ENCODE assay signal across 8 mouse cellular contexts in the genomic region with DNA sequence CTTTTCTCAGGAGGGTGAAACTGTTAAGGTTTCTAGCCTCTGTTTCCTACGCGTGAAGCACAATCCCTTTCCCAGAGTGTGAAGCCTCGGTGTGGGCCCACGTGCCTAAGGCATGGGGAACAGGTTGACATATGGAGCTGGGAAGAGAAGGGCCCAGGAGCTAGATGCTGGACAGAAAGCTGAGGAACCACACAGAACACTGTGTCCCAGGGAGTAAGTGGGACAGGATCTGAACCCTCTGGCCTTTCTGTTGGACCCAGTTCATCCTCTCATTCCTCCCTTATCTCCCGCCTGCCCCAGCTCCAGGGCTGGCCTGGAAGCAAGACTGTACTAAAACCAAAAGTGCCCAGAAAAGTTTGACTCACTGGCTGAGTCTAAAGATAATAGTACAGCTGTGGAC. TPM values are rescaled to one million over a fixed set of nuclear protein-coding genes. Genes with fewer than 3 reads are reported as not detected.
A peak's percentile ranks its signal among the peaks of the same experiment; 100 is the strongest.
DNase-seq lines count a peak whose midpoint lies in the region; ATAC-seq lines count a peak whose summit lies in the region.
"Had no signal": no experiment of that assay in that cellular context is flagged by ENCODE, and none has a peak within 500 bp of the region (broad histone marks: within the 10 kb centered on the region; RNA-seq: fewer than 3 reads in every experiment).

No protein-coding gene starts in this region.

- H3K36me3 ChIP-seq in embryonic facial prominence, embryonic 12.5 days, result no peaks in the 10 kb centered on the region
- H3K36me3 ChIP-seq in forebrain, embryonic 14.5 days (ENCODE audit: control insufficient read depth, insufficient read depth, low read length), result no peaks in the 10 kb centered on the region
- H3K36me3 ChIP-seq in hindbrain, embryonic 14.5 days (replicated peaks; ENCODE audit: control insufficient read depth, insufficient read depth), result no peaks in the 10 kb centered on the region
- H3K36me3 ChIP-seq in midbrain, embryonic 12.5 days, result no peaks in the 10 kb centered on the region

- H3K9ac ChIP-seq in embryonic facial prominence, embryonic 12.5 days, result peak overlapping the region; percentile 73; the same call in 1 of the 2 replicates
- H3K9ac ChIP-seq in forebrain, embryonic 14.5 days (ENCODE audit: low read length), result peak overlapping the region; percentile 75; the same call in 1 of the 2 replicates
- no peak overlapping the region for H3K9ac ChIP-seq in hindbrain, embryonic 14.5 days
- H3K9ac ChIP-seq in midbrain, embryonic 12.5 days (replicated peaks), result peak overlapping the region; percentile 95; the same call in 1 of the 2 replicates

- H3K4me2 ChIP-seq in embryonic facial prominence, embryonic 12.5 days (replicated peaks), result peak overlapping the region; percentile 99
- H3K4me2 ChIP-seq in forebrain, embryonic 14.5 days (ENCODE audit: low read length), result peak overlapping the region; percentile 98
- peak overlapping the region; percentile 98 for H3K4me2 ChIP-seq in hindbrain, embryonic 14.5 days (replicated peaks)
- peak overlapping the region; percentile 95 for H3K4me2 ChIP-seq in midbrain, embryonic 12.5 days (replicated peaks)

- H3K4me3 ChIP-seq in embryonic facial prominence, embryonic 12.5 days, result peak overlapping the region; percentile 77; the same call in 1 of the 2 replicates
- peak overlapping the region; percentile 81 for H3K4me3 ChIP-seq in forebrain, embryonic 14.5 days (ENCODE audit: low read depth, low read length)
- no peak overlapping the region; the same call in 1 of the 2 replicates for H3K4me3 ChIP-seq in hindbrain, embryonic 14.5 days (replicated peaks; ENCODE audit: low read length)
- peak overlapping the region; percentile 96 for H3K4me3 ChIP-seq in midbrain, embryonic 12.5 days

- peaks cover 53% of the 10 kb centered on the region for H3K27me3 ChIP-seq in embryonic facial prominence, embryonic 12.5 days
- no peaks in the 10 kb centered on the region; the same call in 1 of the 2 replicates for H3K27me3 ChIP-seq in forebrain, embryonic 14.5 days (replicated peaks; ENCODE audit: control insufficient read depth, insufficient read depth, low read length)
- peaks cover 10% of the 10 kb centered on the region for H3K27me3 ChIP-seq in hindbrain, embryonic 14.5 days (ENCODE audit: control insufficient read depth, insufficient read depth, low read length)
- peaks cover 34% of the 10 kb centered on the region for H3K27me3 ChIP-seq in midbrain, embryonic 12.5 days

- H3K27ac ChIP-seq in embryonic facial prominence, embryonic 12.5 days, result no peak overlapping the region
- H3K27ac ChIP-seq in forebrain, embryonic 14.5 days (ENCODE audit: low read depth, low read length), result no peak overlapping the region
- H3K27ac ChIP-seq in hindbrain, embryonic 14.5 days, result no peak overlapping the region
- peak overlapping the region; percentile 35; the same call in 1 of the 2 replicates for H3K27ac ChIP-seq in midbrain, embryonic 12.5 days (replicated peaks)

- ATAC-seq in embryonic facial prominence, embryonic 12.5 days (ENCODE audit: insufficient number of reproducible peaks, insufficient read depth, low FRiP score, low TSS enrichment), result no peak
- ATAC-seq in forebrain, embryonic 14.5 days, result no peak
- ATAC-seq in hindbrain, embryonic 14.5 days (ENCODE audit: low FRiP score), result no peak
- no peak for ATAC-seq in midbrain, embryonic 12.5 days (ENCODE audit: low FRiP score, low read depth)

- 33% methylated on average over 5 of the region's 5 CpGs for WGBS in embryonic facial prominence, embryonic 12.5 days
- WGBS in forebrain, embryonic 14.5 days, result 24% methylated on average over 5 of the region's 5 CpGs
- 26% methylated on average over 5 of the region's 5 CpGs for WGBS in hindbrain, embryonic 14.5 days
- 17% methylated on average over 5 of the region's 5 CpGs for WGBS in midbrain, embryonic 12.5 days

- DNase-seq in forebrain, embryonic 14.5 days (ENCODE audit: low spot score), result no peak
- DNase-seq in hindbrain, embryonic 14.5 days (ENCODE audit: low spot score), result no peak
- no peak for DNase-seq in right cerebral cortex, postnatal 10 days (ENCODE audit: low spot score in 2 of 2)
- DNase-seq in cerebellum, adult 9-10 months, result no peak
- no peak for DNase-seq in thymus, postnatal 0 days (ENCODE audit: low spot score)

- H3K9me3 ChIP-seq in embryonic facial prominence, embryonic 12.5 days, result no peaks in the 10 kb centered on the region
- H3K9me3 ChIP-seq in forebrain, embryonic 14.5 days (replicated peaks; ENCODE audit: control insufficient read depth, low read length), result no peaks in the 10 kb centered on the region
- H3K9me3 ChIP-seq in hindbrain, embryonic 14.5 days (ENCODE audit: control insufficient read depth, low read length), result no peaks in the 10 kb centered on the region
- no peaks in the 10 kb centered on the region for H3K9me3 ChIP-seq in midbrain, embryonic 12.5 days
- H3K9me3 ChIP-seq: megakaryocyte, embryonic 14.5 days had no signal

- peaks cover 6% of the 10 kb centered on the region for H3K4me1 ChIP-seq in embryonic facial prominence, embryonic 12.5 days
- H3K4me1 ChIP-seq in forebrain, embryonic 14.5 days (ENCODE audit: control insufficient read depth, insufficient read depth, low read length), result peaks cover 3% of the 10 kb centered on the region
- H3K4me1 ChIP-seq in hindbrain, embryonic 14.5 days (replicated peaks; ENCODE audit: control insufficient read depth, insufficient read depth, low read length), result peaks cover 8% of the 10 kb centered on the region; the same call in 1 of the 2 replicates
- peaks cover 56% of the 10 kb centered on the region for H3K4me1 ChIP-seq in midbrain, embryonic 12.5 days

RNA-seq across cellular contexts. Expression of gene Slc45a3, which starts 1.3 kb away (rescaled TPM):
- polyA plus RNA-seq in embryonic facial prominence, embryonic 12.5 days (2016; fragmentation: Nextera tagmentation; extraction: Ambion mirVana), result 3.8 and 3.9 TPM in 2 replicates
- polyA plus RNA-seq in forebrain, embryonic 14.5 days (2014; fragmentation: Nextera tagmentation; extraction: Ambion mirVana), result 1.5 and 1.8 TPM in 2 replicates
- 0.82 and 1.6 TPM in 2 replicates for polyA plus RNA-seq in hindbrain, embryonic 14.5 days (2014; fragmentation: Nextera tagmentation; extraction: Ambion mirVana)
- polyA plus RNA-seq in midbrain, embryonic 12.5 days (2016; fragmentation: Nextera tagmentation; extraction: Ambion mirVana), result 27.4 and 30.2 TPM in 2 replicates
- 2.7 and 3.0 TPM in 2 replicates for polyA plus RNA-seq in thymus, postnatal 0 days (2015; fragmentation: Nextera tagmentation; extraction: Ambion mirVana)

RNA-seq across cellular contexts. Expression of gene Elk4, which starts 43.3 kb away (rescaled TPM):
- 18.1 and 18.7 TPM in 2 replicates for polyA plus RNA-seq in embryonic facial prominence, embryonic 12.5 days (2016; fragmentation: Nextera tagmentation; extraction: Ambion mirVana)
- polyA plus RNA-seq in forebrain, embryonic 14.5 days (2014; fragmentation: Nextera tagmentation; extraction: Ambion mirVana), result 14.8 and 17.0 TPM in 2 replicates
- polyA plus RNA-seq in hindbrain, embryonic 14.5 days (2014; fragmentation: Nextera tagmentation; extraction: Ambion mirVana), result 13.1 and 14.1 TPM in 2 replicates
- 18.9 and 19.9 TPM in 2 replicates for polyA plus RNA-seq in midbrain, embryonic 12.5 days (2016; fragmentation: Nextera tagmentation; extraction: Ambion mirVana)
- polyA plus RNA-seq in thymus, postnatal 0 days (2015; fragmentation: Nextera tagmentation; extraction: Ambion mirVana), result 43.2 and 56.0 TPM in 2 replicates

RNA-seq across cellular contexts. Expression of gene Nucks1, which starts 53.8 kb away (rescaled TPM):
- polyA plus RNA-seq in embryonic facial prominence, embryonic 12.5 days (2016; fragmentation: Nextera tagmentation; extraction: Ambion mirVana), result 107 and 125 TPM in 2 replicates
- 33.0 and 37.4 TPM in 2 replicates for polyA plus RNA-seq in forebrain, embryonic 14.5 days (2014; fragmentation: Nextera tagmentation; extraction: Ambion mirVana)
- polyA plus RNA-seq in hindbrain, embryonic 14.5 days (2014; fragmentation: Nextera tagmentation; extraction: Ambion mirVana), result 34.6 and 38.4 TPM in 2 replicates
- polyA plus RNA-seq in midbrain, embryonic 12.5 days (2016; fragmentation: Nextera tagmentation; extraction: Ambion mirVana), result 102 and 118 TPM in 2 replicates
- 80.4 and 102 TPM in 2 replicates for polyA plus RNA-seq in thymus, postnatal 0 days (2015; fragmentation: Nextera tagmentation; extraction: Ambion mirVana)
